Mouse (Mus musculus) liver, adult 2 months (tissue): ENCODE measurements at regions not wholly inside any gene's neighbourhood (a gene's known extent, or its start where the extent isn't known, plus 50 kb on each side); places are given as distances from the start of the nearest gene placed in this dataset.

Experiments
- CTCF ChIP-seq: fragments of 200-500 bp; IDR thresholded peaks from 2 replicates; pipeline ENCODE4 v1.5.1; 2011; ENCODE audit warnings: low read depth, low read length, control low read depth
- POLR2A ChIP-seq: fragments of 200-500 bp; IDR thresholded peaks from 2 replicates; pipeline ENCODE4 v1.6.1; 2011; ENCODE audit warnings: low read length, control low read depth; ENCODE audit not compliant: insufficient read depth; ENCODE audit errors: extremely low read depth

GRCm38 (mm10) chr11:79837076-79837990 lies 124.9 kb downstream of the Utp6 start:
- TF ChIP-seq POLR2A (no peak), CTCF (no peak)
